Mouse (Mus musculus): ENCODE measurements at regions not wholly inside any gene's neighbourhood (a gene's known extent, or its start where the extent isn't known, plus 50 kb on each side); places are given as distances from the start of the nearest gene placed in this dataset.

- H3K9ac ChIP-seq = no peak overlapping the region
- no peak overlapping the region for H3K4me2 ChIP-seq (replicated peaks)
- no peaks in the 10 kb centered on the region for H3K27me3 ChIP-seq (replicated peaks)
- H3K4me3 ChIP-seq (replicated peaks) = no peak overlapping the region
- ATAC-seq = no peak
- 63% methylated on average over 4 of the region's 4 CpGs for WGBS
- H3K9me3 ChIP-seq = no peaks in the 10 kb centered on the region
- H3K27ac ChIP-seq = no peak overlapping the region
- no peaks in the 10 kb centered on the region for H3K36me3 ChIP-seq
- H3K4me1 ChIP-seq (replicated peaks) = peaks cover 5% of the 10 kb centered on the region
Observed at GRCm38 (mm10) chr9:32016286-32016685, 99.7 kb upstream of the Arhgap32 start.

GRCm38 (mm10) chr9:32018020-32018419 is 97.9 kb upstream of the Arhgap32 start:
- Histone ChIP-seq H3K4me3 (replicated peaks) (no peak overlapping the region), H3K4me2 (replicated peaks) (no peak overlapping the region), H3K9ac (no peak overlapping the region), H3K27me3 (replicated peaks) (no peaks in the 10 kb centered on the region), H3K9me3 (no peaks in the 10 kb centered on the region), H3K4me1 (replicated peaks) (peaks cover 5% of the 10 kb centered on the region), H3K36me3 (no peaks in the 10 kb centered on the region), H3K27ac (no peak overlapping the region)
- ATAC-seq = no peak

- no peaks in the 10 kb centered on the region for H3K9me3 ChIP-seq
- no peak overlapping the region for H3K4me2 ChIP-seq (replicated peaks)
- no peak for ATAC-seq
- WGBS = 79% methylated on average over 5 of the region's 5 CpGs
- H3K4me3 ChIP-seq (replicated peaks) = no peak overlapping the region
- H3K4me1 ChIP-seq (replicated peaks) = peaks cover 5% of the 10 kb centered on the region
- no peak overlapping the region for H3K27ac ChIP-seq
- H3K27me3 ChIP-seq (replicated peaks) = no peaks in the 10 kb centered on the region
- H3K9ac ChIP-seq = no peak overlapping the region
- no peaks in the 10 kb centered on the region for H3K36me3 ChIP-seq
Observed at GRCm38 (mm10) chr9:32019786-32020185, 96.2 kb upstream of the Arhgap32 start.

GRCm38 (mm10) chr9:32020942-32021731 is 94.8 kb upstream of the Arhgap32 start:
- H3K9me3 ChIP-seq = no peaks in the 10 kb centered on the region
- peaks cover 5% of the 10 kb centered on the region for H3K4me1 ChIP-seq (replicated peaks)
- H3K36me3 ChIP-seq = no peaks in the 10 kb centered on the region
- no peak overlapping the region for H3K27ac ChIP-seq
- H3K4me3 ChIP-seq (replicated peaks) = no peak overlapping the region
- whole genome bisulfite sequencing = 33% methylated on average over 13 of the region's 13 CpGs
- peak; percentile 77 for ATAC-seq
- no peak overlapping the region for H3K9ac ChIP-seq
- no peaks in the 10 kb centered on the region for H3K27me3 ChIP-seq (replicated peaks)
- no peak overlapping the region for H3K4me2 ChIP-seq (replicated peaks)

GRCm38 (mm10) chr9:32021755-32022154 is 94.2 kb upstream of the Arhgap32 start:
- H3K4me2 ChIP-seq (replicated peaks) = no peak overlapping the region
- H3K9ac ChIP-seq = no peak overlapping the region
- H3K4me1 ChIP-seq (replicated peaks) = peaks cover 5% of the 10 kb centered on the region
- H3K36me3 ChIP-seq = no peaks in the 10 kb centered on the region
- H3K27me3 ChIP-seq (replicated peaks) = no peaks in the 10 kb centered on the region
- H3K9me3 ChIP-seq = no peaks in the 10 kb centered on the region
- no peak overlapping the region for H3K4me3 ChIP-seq (replicated peaks)
- H3K27ac ChIP-seq = no peak overlapping the region
- 42% methylated on average over 3 of the region's 3 CpGs for WGBS
- ATAC-seq = peak; percentile 66; the same call in 1 of the 2 replicates

- Histone ChIP-seq H3K27me3 (replicated peaks) (no peaks in the 10 kb centered on the region), H3K9ac (no peak overlapping the region), H3K4me3 (replicated peaks) (no peak overlapping the region), H3K27ac (no peak overlapping the region), H3K4me2 (replicated peaks) (no peak overlapping the region), H3K36me3 (no peaks in the 10 kb centered on the region), H3K4me1 (replicated peaks) (peaks cover 5% of the 10 kb centered on the region), H3K9me3 (no peaks in the 10 kb centered on the region)
- no peak for ATAC-seq
- 91% methylated on average over 10 of the region's 10 CpGs for WGBS
Observed at GRCm38 (mm10) chr9:32022996-32023395, 92.9 kb upstream of the Arhgap32 start.

GRCm38 (mm10) chr9:32024767-32025166 is 91.2 kb upstream of the Arhgap32 start:
- 0 out of 2 replicates have a peak, but pooled peaks have one; percentile 9 for ATAC-seq
- H3K4me2 ChIP-seq (replicated peaks) = no peak overlapping the region
- no peak overlapping the region for H3K4me3 ChIP-seq (replicated peaks)
- H3K4me1 ChIP-seq (replicated peaks) = peaks cover 5% of the 10 kb centered on the region
- no peaks in the 10 kb centered on the region for H3K36me3 ChIP-seq
- H3K9ac ChIP-seq = no peak overlapping the region
- H3K9me3 ChIP-seq = no peaks in the 10 kb centered on the region
- H3K27ac ChIP-seq = no peak overlapping the region
- H3K27me3 ChIP-seq (replicated peaks) = no peaks in the 10 kb centered on the region
- WGBS = 23% methylated on average over 5 of the region's 5 CpGs

- 34% methylated on average over 8 of the region's 8 CpGs for WGBS
- no peak overlapping the region for H3K4me3 ChIP-seq (replicated peaks)
- no peak overlapping the region for H3K9ac ChIP-seq
- no peak overlapping the region for H3K4me2 ChIP-seq (replicated peaks)
- H3K36me3 ChIP-seq = no peaks in the 10 kb centered on the region
- 0 out of 2 replicates have a peak, but pooled peaks cover 3% of the 10 kb centered on the region for H3K4me1 ChIP-seq (replicated peaks)
- no peaks in the 10 kb centered on the region for H3K27me3 ChIP-seq (replicated peaks)
- ATAC-seq = no peak
- H3K9me3 ChIP-seq = no peaks in the 10 kb centered on the region
- H3K27ac ChIP-seq = no peak overlapping the region
Observed at GRCm38 (mm10) chr9:32027962-32028361, 88.0 kb upstream of the Arhgap32 start.

- no peak overlapping the region for H3K4me3 ChIP-seq (replicated peaks)
- H3K36me3 ChIP-seq = no peaks in the 10 kb centered on the region
- peaks cover 7% of the 10 kb centered on the region for H3K4me1 ChIP-seq (replicated peaks)
- H3K27ac ChIP-seq = no peak overlapping the region
- 70% methylated on average over 1 of the region's 1 CpGs for WGBS
- no peaks in the 10 kb centered on the region for H3K27me3 ChIP-seq (replicated peaks)
- ATAC-seq = no peak
- H3K9me3 ChIP-seq = no peaks in the 10 kb centered on the region
- no peak overlapping the region for H3K9ac ChIP-seq
- no peak overlapping the region for H3K4me2 ChIP-seq (replicated peaks)
Observed at GRCm38 (mm10) chr9:32029001-32029400, 86.9 kb upstream of the Arhgap32 start.

- Histone ChIP-seq H3K27ac (no peak overlapping the region), H3K36me3 (no peaks in the 10 kb centered on the region), H3K4me2 (replicated peaks) (no peak overlapping the region), H3K4me1 (replicated peaks) (peaks cover 8% of the 10 kb centered on the region), H3K9ac (no peak overlapping the region), H3K4me3 (replicated peaks) (no peak overlapping the region), H3K27me3 (replicated peaks) (no peaks in the 10 kb centered on the region), H3K9me3 (no peaks in the 10 kb centered on the region)
- no peak for ATAC-seq
- 59% methylated on average over 2 of the region's 2 CpGs for WGBS
Observed at GRCm38 (mm10) chr9:32029786-32030185, 86.2 kb upstream of the Arhgap32 start.

GRCm38 (mm10) chr9:32030203-32030602 is 85.7 kb upstream of the Arhgap32 start:
- H3K9ac ChIP-seq = no peak overlapping the region
- no peak overlapping the region for H3K4me2 ChIP-seq (replicated peaks)
- H3K4me3 ChIP-seq (replicated peaks) = no peak overlapping the region
- no peak overlapping the region for H3K27ac ChIP-seq
- no peaks in the 10 kb centered on the region for H3K36me3 ChIP-seq
- no peak for ATAC-seq
- H3K9me3 ChIP-seq = no peaks in the 10 kb centered on the region
- H3K4me1 ChIP-seq (replicated peaks) = peaks cover 11% of the 10 kb centered on the region
- H3K27me3 ChIP-seq (replicated peaks) = no peaks in the 10 kb centered on the region
- WGBS = 76% methylated on average over 7 of the region's 7 CpGs

GRCm38 (mm10) chr9:32031950-32032453 is 83.9 kb upstream of the Arhgap32 start:
- WGBS = under 1% methylated on average over 56 of the region's 64 CpGs
- Histone ChIP-seq H3K27ac (peak overlapping the region; percentile 70), H3K4me1 (replicated peaks) (peaks cover 12% of the 10 kb centered on the region), H3K4me3 (replicated peaks) (peak overlapping the region; percentile 79), H3K9ac (peak overlapping the region; percentile 79), H3K9me3 (no peaks in the 10 kb centered on the region), H3K4me2 (replicated peaks) (peak overlapping the region; percentile 87), H3K36me3 (no peaks in the 10 kb centered on the region), H3K27me3 (replicated peaks) (no peaks in the 10 kb centered on the region)
- peak; percentile 92 for ATAC-seq
